Mouse (Mus musculus): ENCODE measurements around the gene Tchp. TPM values are rescaled to one million over a fixed set of nuclear protein-coding genes. Genes with fewer than 3 reads are reported as not detected.
A peak's percentile ranks its signal among the peaks of the same experiment; 100 is the strongest.

Gene Tchp
- polyA plus RNA-seq, 1 experiment from 2014 or later, result 18.5 TPM

DNA sequence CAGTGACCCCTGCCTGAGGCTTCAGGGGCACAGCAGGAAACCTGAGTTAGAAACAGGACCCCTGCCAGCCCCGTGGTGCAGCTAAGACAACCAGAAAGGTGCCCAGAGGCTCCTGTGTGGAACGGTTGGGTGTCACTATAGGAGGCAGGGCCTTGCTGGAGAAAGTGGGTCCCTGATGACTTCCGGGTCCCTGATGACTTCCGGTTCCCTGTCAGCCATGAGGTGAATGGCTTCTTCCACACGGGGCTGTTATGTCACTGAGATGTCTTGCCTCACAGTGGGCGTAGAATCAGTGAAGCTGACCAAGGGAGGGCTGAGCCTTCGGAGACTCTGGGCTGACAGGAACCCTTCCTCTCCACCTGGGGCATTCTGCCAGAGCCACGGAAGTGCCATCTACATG is 33.0 kb upstream of the Tchp start:
- ATAC-seq (ENCODE audit: low FRiP score, low TSS enrichment), result no peak
- Histone ChIP-seq H3K4me3 (ENCODE audit: low read length) (no peak overlapping the region), H3K36me3 (ENCODE audit: control insufficient read depth, insufficient read depth, low read length) (peaks cover 12% of the 10 kb centered on the region; the same call in 1 of the 2 replicates), H3K9ac (ENCODE audit: low read depth, low read length) (no peak overlapping the region), H3K4me2 (replicated peaks; ENCODE audit: low read depth, low read length) (no peak overlapping the region), H3K27me3 (ENCODE audit: control insufficient read depth, insufficient read depth, low read length) (no peaks in the 10 kb centered on the region), H3K9me3 (ENCODE audit: control insufficient read depth, low read length) (no peaks in the 10 kb centered on the region), H3K4me1 (ENCODE audit: control insufficient read depth, insufficient read depth, low read length) (no peaks in the 10 kb centered on the region), H3K27ac (ENCODE audit: low read depth, low read length) (no peak overlapping the region)
- 79% methylated on average over 8 of the region's 8 CpGs for WGBS

DNA sequence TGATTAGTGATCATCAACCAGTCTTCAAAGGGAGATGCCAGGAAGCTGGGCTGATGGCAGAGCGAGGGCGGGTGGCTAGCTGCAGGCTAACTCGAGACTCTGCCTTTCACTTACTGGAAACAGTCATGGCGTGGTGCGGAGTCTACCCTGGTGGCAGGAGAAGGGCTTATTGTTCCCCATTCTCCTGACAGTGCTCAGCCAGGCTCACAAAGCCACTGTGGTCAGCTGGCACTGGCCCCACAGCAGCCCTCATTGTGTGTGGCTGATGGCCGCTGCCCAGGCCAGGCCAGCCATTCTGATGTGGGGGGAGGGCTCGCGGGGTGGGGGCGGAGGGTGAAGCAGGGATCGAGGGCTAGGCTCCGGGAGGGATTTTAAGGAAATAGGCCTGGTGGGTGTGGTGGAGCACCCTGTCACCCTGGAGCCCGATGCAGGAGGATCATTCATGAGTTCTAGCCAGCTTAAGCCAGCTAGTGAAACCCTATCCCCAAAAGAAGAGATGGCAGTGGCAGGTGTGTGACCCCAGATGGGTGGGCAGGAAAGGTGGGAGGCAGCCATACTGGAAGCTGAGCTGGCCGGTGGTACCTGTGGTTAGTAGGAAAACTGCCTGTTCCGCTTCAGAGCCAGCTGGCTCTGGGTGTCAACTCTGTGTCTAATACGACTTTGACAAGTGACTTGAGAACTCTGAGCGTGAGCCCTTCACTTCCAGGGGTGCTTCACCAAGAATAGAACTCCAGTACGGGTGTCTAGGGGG is 27.5 kb upstream of the Tchp start:
- WGBS, result 51% methylated on average over 17 of the region's 17 CpGs
- H3K4me2 ChIP-seq (replicated peaks; ENCODE audit: low read depth, low read length), result 0 out of 2 replicates have a peak overlapping the region, but pooled peaks have one; percentile 3
- H3K4me1 ChIP-seq (ENCODE audit: control insufficient read depth, insufficient read depth, low read length), result peaks cover 46% of the 10 kb centered on the region
- no peaks in the 10 kb centered on the region for H3K27me3 ChIP-seq (ENCODE audit: control insufficient read depth, insufficient read depth, low read length)
- H3K9ac ChIP-seq (ENCODE audit: low read depth, low read length), result no peak overlapping the region
- H3K4me3 ChIP-seq (ENCODE audit: low read length), result no peak overlapping the region
- no peak for ATAC-seq (ENCODE audit: low FRiP score, low TSS enrichment)
- no peaks in the 10 kb centered on the region for H3K9me3 ChIP-seq (ENCODE audit: control insufficient read depth, low read length)
- peaks cover 4% of the 10 kb centered on the region; the same call in 1 of the 2 replicates for H3K36me3 ChIP-seq (ENCODE audit: control insufficient read depth, insufficient read depth, low read length)
- 0 out of 2 replicates have a peak overlapping the region, but pooled peaks have one; percentile 48 for H3K27ac ChIP-seq (ENCODE audit: low read depth, low read length)

DNA sequence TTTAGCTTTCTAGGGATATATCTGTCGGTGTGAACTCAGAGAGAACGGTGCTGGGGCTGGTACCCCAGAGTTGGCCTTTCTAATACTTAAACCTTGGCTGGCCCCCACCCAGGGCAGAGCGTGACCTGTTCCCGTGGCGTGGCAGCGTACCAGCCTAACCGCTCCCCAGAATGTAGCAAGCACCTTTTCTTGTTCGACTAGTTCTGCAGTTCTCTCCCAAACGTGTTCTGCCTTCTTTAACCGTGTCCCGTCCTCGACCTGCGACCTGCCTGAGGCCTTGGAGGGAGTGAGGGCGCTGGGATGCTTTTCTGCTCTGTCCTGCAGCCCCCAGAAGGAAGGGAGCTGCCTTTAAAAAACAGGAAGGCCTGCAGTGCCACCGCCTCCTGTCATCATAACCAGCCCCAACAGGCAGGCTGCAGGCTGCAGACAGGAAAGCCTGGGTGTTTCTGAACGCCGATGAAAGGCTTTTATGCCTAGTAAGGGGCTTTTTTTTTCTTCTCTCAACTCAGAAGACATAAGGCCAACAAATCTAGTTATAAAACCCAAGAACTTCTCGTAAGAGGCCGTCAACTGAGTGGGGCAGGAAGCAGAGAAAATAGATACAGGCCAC is 26.8 kb upstream of the Tchp start:
- H3K4me1 ChIP-seq (ENCODE audit: control insufficient read depth, insufficient read depth, low read length), result peaks cover 46% of the 10 kb centered on the region
- WGBS, result 42% methylated on average over 19 of the region's 19 CpGs
- no peak overlapping the region for H3K4me3 ChIP-seq (ENCODE audit: low read length)
- no peaks in the 10 kb centered on the region for H3K27me3 ChIP-seq (ENCODE audit: control insufficient read depth, insufficient read depth, low read length)
- no peak overlapping the region; the same call in 1 of the 2 replicates for H3K9ac ChIP-seq (ENCODE audit: low read depth, low read length)
- no peak for ATAC-seq (ENCODE audit: low FRiP score, low TSS enrichment)
- H3K4me2 ChIP-seq (replicated peaks; ENCODE audit: low read depth, low read length), result no peak overlapping the region; the same call in 1 of the 2 replicates
- peaks cover 3% of the 10 kb centered on the region; the same call in 1 of the 2 replicates for H3K36me3 ChIP-seq (ENCODE audit: control insufficient read depth, insufficient read depth, low read length)
- no peaks in the 10 kb centered on the region for H3K9me3 ChIP-seq (ENCODE audit: control insufficient read depth, low read length)
- H3K27ac ChIP-seq (ENCODE audit: low read depth, low read length), result 0 out of 2 replicates have a peak overlapping the region, but pooled peaks have one; percentile 48

DNA sequence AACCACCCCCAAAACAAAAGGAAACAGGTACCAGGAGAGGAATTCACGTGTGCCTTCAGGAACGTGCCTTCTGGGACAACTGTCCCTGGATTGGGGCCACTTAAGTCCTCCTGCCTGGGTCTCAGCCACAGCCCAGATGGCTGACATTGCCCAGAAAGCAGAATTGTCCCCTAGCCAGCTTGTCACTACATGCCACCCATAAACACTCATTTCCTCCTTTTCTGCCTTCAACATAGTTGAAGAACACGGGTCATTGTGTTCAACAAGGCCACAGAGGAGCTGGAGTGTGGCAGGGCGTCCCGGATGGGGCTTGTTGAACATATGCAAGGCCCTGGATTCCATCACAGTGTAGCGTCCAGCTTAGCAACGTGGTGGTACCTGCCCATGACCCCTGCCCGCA is 25.8 kb upstream of the Tchp start:
- no peak overlapping the region for H3K9ac ChIP-seq (ENCODE audit: low read depth, low read length)
- H3K4me2 ChIP-seq (replicated peaks; ENCODE audit: low read depth, low read length), result no peak overlapping the region
- H3K4me3 ChIP-seq (ENCODE audit: low read length), result no peak overlapping the region
- H3K4me1 ChIP-seq (ENCODE audit: control insufficient read depth, insufficient read depth, low read length), result peaks cover 46% of the 10 kb centered on the region
- no peaks in the 10 kb centered on the region for H3K9me3 ChIP-seq (ENCODE audit: control insufficient read depth, low read length)
- H3K27ac ChIP-seq (ENCODE audit: low read depth, low read length), result no peak overlapping the region
- H3K27me3 ChIP-seq (ENCODE audit: control insufficient read depth, insufficient read depth, low read length), result no peaks in the 10 kb centered on the region
- H3K36me3 ChIP-seq (ENCODE audit: control insufficient read depth, insufficient read depth, low read length), result no peaks in the 10 kb centered on the region
- 59% methylated on average over 8 of the region's 8 CpGs for WGBS
- no peak for ATAC-seq (ENCODE audit: low FRiP score, low TSS enrichment)

DNA sequence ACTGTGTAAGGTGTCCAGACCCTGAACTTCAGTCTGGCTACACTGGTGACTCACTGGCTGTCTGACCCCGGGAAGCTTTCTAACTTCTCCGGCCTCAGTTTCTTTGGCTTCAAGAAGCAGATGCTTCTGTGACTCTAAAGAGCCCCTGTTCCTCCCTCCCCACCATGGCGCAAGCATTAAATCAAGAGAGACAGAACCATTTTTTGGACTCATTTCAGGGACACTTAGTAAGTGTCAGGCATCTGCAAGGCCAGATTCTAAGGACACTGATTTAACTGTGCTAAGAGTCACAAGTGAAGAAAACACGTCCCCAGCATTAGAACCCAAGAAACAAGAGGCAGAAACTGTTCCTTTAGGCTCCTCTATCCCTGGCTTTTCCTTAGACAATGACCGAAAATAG is 21.6 kb upstream of the Tchp start:
- ATAC-seq (ENCODE audit: low FRiP score, low TSS enrichment), result no peak
- Histone ChIP-seq H3K27me3 (ENCODE audit: control insufficient read depth, insufficient read depth, low read length) (no peaks in the 10 kb centered on the region), H3K4me2 (replicated peaks; ENCODE audit: low read depth, low read length) (no peak overlapping the region), H3K4me3 (ENCODE audit: low read length) (no peak overlapping the region), H3K9me3 (ENCODE audit: control insufficient read depth, low read length) (no peaks in the 10 kb centered on the region), H3K36me3 (ENCODE audit: control insufficient read depth, insufficient read depth, low read length) (no peaks in the 10 kb centered on the region), H3K27ac (ENCODE audit: low read depth, low read length) (no peak overlapping the region), H3K9ac (ENCODE audit: low read depth, low read length) (no peak overlapping the region), H3K4me1 (ENCODE audit: control insufficient read depth, insufficient read depth, low read length) (peaks cover 39% of the 10 kb centered on the region)
- 88% methylated on average over 5 of the region's 5 CpGs for WGBS

DNA sequence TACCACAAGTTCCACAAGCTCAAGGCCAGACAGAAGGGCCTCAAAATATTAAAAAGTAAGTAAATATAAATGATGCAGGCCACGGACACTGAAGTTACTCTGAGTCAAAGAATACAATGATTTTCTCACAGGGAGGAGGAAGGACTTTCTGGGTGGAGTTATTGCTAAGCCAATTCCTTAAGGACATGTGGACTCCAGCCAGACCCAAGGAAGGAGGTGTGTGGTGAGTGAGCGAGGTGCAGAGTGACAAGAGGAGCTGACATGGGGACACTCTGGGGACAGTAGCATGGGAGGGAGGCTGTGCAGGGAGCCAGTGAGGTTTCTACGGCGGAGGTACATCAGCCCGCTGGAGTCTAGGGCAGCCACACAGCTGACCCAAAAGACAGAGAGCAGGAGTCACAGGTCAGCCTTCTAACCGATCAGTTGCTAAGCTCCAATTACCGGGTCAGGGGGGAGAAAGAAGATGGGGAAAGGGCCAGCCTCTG is 20.8 kb upstream of the Tchp start:
- WGBS, result 34% methylated on average over 7 of the region's 7 CpGs
- Histone ChIP-seq H3K27ac (ENCODE audit: low read depth, low read length) (no peak overlapping the region), H3K4me1 (ENCODE audit: control insufficient read depth, insufficient read depth, low read length) (peaks cover 31% of the 10 kb centered on the region), H3K4me3 (ENCODE audit: low read length) (no peak overlapping the region), H3K9me3 (ENCODE audit: control insufficient read depth, low read length) (no peaks in the 10 kb centered on the region), H3K9ac (ENCODE audit: low read depth, low read length) (no peak overlapping the region), H3K4me2 (replicated peaks; ENCODE audit: low read depth, low read length) (no peak overlapping the region), H3K27me3 (ENCODE audit: control insufficient read depth, insufficient read depth, low read length) (no peaks in the 10 kb centered on the region), H3K36me3 (ENCODE audit: control insufficient read depth, insufficient read depth, low read length) (no peaks in the 10 kb centered on the region)
- no peak for ATAC-seq (ENCODE audit: low FRiP score, low TSS enrichment)

DNA sequence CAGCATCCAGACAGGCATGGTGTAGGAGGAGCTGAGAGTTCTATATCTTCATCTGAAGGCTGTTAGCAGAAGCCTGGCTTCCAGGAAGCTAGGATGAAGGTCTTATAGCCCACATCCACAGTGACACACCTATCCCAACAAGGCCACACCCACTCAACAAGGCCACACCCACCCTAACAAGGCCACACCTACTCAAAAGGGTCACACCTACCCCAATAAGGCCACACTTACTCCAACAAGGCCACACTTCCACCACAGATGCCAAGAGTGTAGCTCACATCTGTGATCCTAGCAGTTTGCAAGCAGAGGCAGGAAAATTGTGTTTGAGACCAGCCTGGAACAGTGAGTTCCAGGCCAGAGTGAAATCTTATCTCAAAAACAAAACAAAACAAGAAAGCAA is 19.7 kb upstream of the Tchp start:
- Histone ChIP-seq H3K9ac (ENCODE audit: low read depth, low read length) (no peak overlapping the region), H3K27me3 (ENCODE audit: control insufficient read depth, insufficient read depth, low read length) (no peaks in the 10 kb centered on the region), H3K4me2 (replicated peaks; ENCODE audit: low read depth, low read length) (no peak overlapping the region), H3K9me3 (ENCODE audit: control insufficient read depth, low read length) (no peaks in the 10 kb centered on the region), H3K4me1 (ENCODE audit: control insufficient read depth, insufficient read depth, low read length) (peaks cover 24% of the 10 kb centered on the region), H3K4me3 (ENCODE audit: low read length) (no peak overlapping the region), H3K27ac (ENCODE audit: low read depth, low read length) (no peak overlapping the region), H3K36me3 (ENCODE audit: control insufficient read depth, insufficient read depth, low read length) (no peaks in the 10 kb centered on the region)
- ATAC-seq (ENCODE audit: low FRiP score, low TSS enrichment), result no peak

DNA sequence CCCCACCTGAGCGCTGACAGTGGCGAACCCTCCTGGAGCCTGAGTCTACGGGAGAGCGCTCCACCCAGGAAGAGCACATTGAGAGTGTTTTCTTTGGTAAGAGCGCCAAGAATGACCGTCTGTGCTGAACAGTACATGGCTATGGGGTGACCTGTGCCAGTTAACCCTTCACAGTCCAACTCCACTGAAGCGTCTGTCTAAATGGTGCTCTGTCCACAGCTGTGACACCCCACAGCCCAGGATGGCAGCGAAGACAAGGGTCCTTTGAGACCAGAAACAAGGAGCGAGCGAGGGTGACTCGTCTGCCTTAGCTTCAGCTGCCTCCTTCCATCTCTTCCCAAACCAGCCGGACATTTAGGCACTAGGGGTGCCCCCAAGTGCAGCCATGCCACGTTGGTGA is 18.9 kb upstream of the Tchp start:
- Histone ChIP-seq H3K36me3 (ENCODE audit: control insufficient read depth, insufficient read depth, low read length) (no peaks in the 10 kb centered on the region), H3K27ac (ENCODE audit: low read depth, low read length) (no peak overlapping the region), H3K27me3 (ENCODE audit: control insufficient read depth, insufficient read depth, low read length) (no peaks in the 10 kb centered on the region), H3K4me3 (ENCODE audit: low read length) (no peak overlapping the region), H3K4me1 (ENCODE audit: control insufficient read depth, insufficient read depth, low read length) (peaks cover 16% of the 10 kb centered on the region), H3K4me2 (replicated peaks; ENCODE audit: low read depth, low read length) (no peak overlapping the region), H3K9ac (ENCODE audit: low read depth, low read length) (no peak overlapping the region), H3K9me3 (ENCODE audit: control insufficient read depth, low read length) (no peaks in the 10 kb centered on the region)
- WGBS, result 86% methylated on average over 13 of the region's 13 CpGs
- ATAC-seq (ENCODE audit: low FRiP score, low TSS enrichment), result no peak

DNA sequence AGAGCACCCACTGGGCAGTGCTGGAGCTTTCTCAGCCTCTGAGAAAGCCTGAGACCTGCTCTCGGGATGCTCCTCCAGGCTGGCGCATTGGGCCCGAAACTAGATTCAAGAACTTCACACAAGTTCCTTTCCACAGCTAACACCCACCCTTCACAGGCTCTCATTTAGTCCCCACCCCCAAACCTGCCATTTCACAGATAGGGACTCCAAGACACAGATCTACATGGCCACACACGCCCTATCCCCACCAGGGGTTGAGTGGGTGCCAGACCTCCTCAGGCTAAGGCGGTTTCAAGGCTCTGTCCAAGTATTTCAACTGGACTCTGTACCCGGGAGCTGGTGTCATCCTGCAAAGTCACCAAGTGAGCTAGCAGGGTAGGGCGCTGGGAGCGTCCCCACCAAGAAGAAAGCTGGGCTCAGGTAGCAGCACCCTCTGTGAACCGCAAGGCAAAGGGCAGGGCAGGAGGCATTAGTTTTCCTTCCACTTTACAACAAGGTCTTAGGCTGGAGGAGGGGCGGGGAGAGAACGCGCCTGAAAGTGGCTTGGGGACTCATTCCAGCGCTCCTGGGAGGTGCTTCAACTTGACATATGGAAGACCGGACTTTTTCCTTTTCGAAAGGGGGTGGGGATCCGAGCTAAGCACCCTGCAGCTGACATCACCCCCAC is 17.7 kb upstream of the Tchp start:
- peak overlapping the region; percentile 97 for H3K4me2 ChIP-seq (replicated peaks; ENCODE audit: low read depth, low read length)
- peaks cover 7% of the 10 kb centered on the region for H3K4me1 ChIP-seq (ENCODE audit: control insufficient read depth, insufficient read depth, low read length)
- peak overlapping the region; percentile 74; the same call in 1 of the 2 replicates for H3K9ac ChIP-seq (ENCODE audit: low read depth, low read length)
- no peak overlapping the region for H3K27ac ChIP-seq (ENCODE audit: low read depth, low read length)
- peak overlapping the region; percentile 81 for H3K4me3 ChIP-seq (ENCODE audit: low read length)
- WGBS, result 21% methylated on average over 16 of the region's 16 CpGs
- H3K27me3 ChIP-seq (ENCODE audit: control insufficient read depth, insufficient read depth, low read length), result no peaks in the 10 kb centered on the region
- H3K36me3 ChIP-seq (ENCODE audit: control insufficient read depth, insufficient read depth, low read length), result no peaks in the 10 kb centered on the region
- no peak for ATAC-seq (ENCODE audit: low FRiP score, low TSS enrichment)
- no peaks in the 10 kb centered on the region for H3K9me3 ChIP-seq (ENCODE audit: control insufficient read depth, low read length)

Data from kidney, embryonic 14.5 days (tissue).